Mouse (Mus musculus) cerebellum, postnatal 25 days (tissue): ENCODE results near the gene Actr3b.
"Not testable (repeated sequence)": the region's sequence is repeated elsewhere in the genome, so short reads cannot be mapped to it uniquely, and the experiment has no call there.

ENCODE experiments used
- DNase-seq, 2 experiments: peaks; one replicate each; pipeline ENCODE4 v3.0.0; 2021; ENCODE audit warnings: mixed read lengths in 2 of 2

Gene Actr3b

GRCm38 (mm10) chr5:25759460-25760409 lies at the start of gene Actr3b:
Gene Actr3b (plus strand): TSS chr5:25759997.
- DNase-seq: peak; percentile 92 to 95

DNA sequence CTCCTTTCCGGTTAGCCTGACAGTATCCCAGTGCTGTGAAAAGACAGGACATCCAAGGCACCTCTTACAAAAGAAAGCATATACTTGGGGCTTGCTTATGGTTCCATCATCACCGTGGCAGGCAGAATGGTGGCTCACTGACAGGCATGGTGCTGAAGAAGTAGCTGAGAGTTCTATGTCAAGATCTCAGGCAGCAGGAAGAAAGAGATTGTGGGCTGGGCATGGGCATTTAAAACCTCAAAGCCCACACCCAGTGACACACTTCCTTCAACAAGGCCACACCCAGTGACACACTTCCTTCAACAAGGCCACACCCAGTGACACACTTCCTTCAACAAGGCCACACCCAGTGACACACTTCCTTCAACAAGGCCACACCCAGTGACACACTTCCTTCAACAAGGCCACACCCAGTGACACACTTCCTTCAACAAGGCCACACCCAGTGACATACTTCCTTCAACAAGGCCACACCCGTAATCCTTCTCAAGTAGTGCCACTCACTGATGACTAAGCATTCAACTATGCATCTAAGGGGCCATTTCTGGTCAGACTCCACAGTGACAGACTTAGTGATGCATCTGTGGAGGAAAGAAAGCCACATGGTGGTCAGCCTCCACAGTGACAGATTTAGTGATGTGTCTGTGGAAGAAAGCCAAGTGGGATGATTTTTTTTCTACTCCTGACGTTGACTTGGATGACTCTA lies 46.6 kb upstream of the Actr3b start:
- DNase-seq: not testable (repeated sequence)

- no peak for DNase-seq
Measured at GRCm38 (mm10) chr5:25719390-25719789, 40.4 kb upstream of the Actr3b start.

DNA sequence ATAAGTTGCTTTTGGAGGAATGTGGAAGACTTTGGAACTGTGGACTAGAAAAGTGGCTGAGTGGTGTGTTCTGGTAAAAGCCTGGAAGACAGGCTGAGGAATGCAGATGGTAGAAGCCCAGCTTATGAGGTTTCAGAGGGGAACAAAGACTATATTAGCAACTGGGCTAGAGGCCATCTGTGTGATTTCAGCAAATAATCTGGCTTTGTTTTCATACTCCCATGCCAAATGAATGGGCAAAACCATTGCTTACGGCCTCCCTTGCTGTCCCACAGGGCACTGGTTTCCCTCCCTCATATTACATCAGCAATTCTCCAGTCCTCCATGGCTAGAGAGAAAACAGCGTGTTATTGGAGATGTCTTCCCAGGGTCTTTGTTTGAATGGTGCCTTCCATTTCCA lies 36.8 kb upstream of the Actr3b start:
- no peak for DNase-seq

GRCm38 (mm10) chr5:25724134-25724675 lies 35.6 kb upstream of the Actr3b start:
- DNase-seq: no peak

DNA sequence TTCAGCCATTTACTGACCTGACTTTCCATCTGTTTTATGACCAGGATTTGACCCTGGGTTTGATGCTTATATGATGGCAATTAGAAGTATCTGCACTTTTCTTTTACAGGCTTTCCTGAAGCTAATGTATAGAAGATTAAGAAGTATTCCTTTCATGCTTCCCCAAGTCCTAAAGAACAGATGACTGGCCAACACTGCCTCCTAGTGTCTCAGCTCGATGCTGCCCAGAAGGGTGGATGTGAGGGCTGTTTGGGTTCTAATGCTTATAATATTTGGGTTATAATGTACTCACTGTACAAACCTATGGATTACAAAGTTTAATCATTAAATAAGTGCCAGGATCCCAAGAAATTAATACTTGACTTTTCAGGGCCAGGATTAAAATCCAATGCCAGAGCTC lies 25.5 kb upstream of the Actr3b start:
- DNase-seq: peak; percentile 63 to 78

DNA sequence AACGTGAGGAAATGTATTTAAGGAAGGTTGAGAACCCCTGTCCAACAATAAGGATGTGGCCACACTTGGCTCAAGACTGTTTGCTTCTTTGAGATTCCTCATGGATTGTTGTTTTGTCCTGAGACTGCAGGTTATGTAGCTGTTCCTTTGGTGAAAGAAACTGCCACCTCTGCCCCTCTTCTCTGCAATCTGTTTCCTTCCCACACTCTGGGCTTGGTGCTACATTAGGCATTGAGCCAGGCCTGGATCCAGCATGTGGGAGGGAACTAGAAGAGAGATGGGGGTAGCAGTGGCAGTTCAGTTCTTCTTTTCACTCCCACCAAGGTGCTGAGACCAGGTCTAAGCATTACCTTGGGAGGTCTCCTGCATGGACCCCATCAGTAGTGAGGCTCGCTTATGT lies 23.9 kb upstream of the Actr3b start:
- no peak for DNase-seq

DNA sequence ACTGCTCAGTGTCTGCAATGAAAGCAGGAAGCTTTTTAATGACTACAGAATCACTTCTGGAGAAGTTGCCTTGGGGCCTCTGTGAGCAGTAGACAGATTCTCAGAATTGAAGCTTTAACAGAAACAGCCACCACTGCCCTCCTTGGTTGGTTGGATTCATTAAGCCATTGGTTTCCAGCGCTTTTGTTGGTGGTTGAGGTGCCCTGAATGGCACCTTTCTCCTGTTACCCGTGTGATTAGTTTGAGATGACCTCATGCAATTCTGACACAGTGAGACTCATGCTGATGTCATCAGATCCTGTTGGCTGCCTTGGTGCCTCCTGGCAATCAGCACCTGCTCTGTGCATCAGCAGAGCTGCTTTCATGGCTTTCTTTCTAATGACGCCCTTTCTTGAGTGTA lies 21.3 kb upstream of the Actr3b start:
- DNase-seq: no peak

DNA sequence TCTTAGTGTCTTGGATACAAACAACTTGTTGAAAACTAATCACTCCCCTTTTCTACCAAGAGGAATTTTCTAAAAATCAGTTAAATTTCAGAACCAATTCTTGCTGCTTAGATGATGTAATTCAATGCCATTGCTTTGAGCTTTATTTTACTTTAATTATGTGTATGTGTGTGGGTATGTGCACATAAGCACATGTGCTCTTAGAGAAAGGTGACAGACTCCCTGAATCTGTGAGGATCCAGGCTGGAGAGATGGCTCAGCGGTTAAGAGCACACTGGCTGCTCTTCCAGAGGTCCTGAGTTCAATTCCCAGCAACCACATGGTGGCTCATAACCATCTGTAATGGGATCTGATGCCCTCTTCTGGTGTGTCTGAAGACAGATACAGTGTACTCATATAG lies 20.9 kb upstream of the Actr3b start:
- DNase-seq: not testable (repeated sequence)

- DNase-seq: no peak
Measured at GRCm38 (mm10) chr5:25747904-25748303, 11.9 kb upstream of the Actr3b start.

DNA sequence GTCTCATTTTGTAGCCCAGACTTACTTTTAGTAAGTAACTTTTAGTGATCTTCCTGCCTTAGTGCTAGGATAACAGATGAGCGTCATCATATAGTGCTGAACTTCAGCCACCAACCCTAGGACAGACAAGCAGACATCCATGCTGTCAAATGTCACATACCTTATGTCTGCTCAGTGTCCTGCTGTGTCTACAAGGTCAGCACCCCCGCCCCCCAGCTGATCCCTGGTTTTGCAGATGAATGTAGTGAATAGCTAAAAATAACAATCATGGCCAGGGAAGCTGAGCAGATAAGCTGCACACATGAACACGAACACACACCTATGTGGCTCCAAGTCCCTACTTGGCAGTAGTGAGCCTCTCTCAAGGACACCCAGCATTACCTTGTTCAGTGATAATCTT lies 11.2 kb upstream of the Actr3b start:
- no peak for DNase-seq

DNA sequence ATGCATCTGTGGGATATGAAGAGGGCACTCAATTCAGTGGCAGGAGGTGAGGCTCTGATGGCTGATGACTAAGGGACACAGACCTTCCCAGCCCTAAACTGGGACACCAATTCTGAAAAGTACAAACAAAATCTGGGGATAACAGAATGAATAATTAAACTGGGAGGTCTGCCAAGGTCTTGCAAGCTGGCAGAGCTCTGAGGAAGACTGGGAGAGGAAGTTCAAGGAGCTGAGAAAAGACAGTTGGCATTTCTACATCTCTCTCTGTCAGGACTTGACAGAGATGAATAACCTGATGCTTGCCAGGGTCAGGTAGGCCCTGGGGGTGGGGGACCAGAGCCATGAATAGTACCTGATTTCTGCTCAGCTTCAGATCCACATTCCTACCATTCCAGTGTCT lies 8.2 kb upstream of the Actr3b start:
- DNase-seq: peak in 1 of 2 experiments; percentile 16

DNA sequence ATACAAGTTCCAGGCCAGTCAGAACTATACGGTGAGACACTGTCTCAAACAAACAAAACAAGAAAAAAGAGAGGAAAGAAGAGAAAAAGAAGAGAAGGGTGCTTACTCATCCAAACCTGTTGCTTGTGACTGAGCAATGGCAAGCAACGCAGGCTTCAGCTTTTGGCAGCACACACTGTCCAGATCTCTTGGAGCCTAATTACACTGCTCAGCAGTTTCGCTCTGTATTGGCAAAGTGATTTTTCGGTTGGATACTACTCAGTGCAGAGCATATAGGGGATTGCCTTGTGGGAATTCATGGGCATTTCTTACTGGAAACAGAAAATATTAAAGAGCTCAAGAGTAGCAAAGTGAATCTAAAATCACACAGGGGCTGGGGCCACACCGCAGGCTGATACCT lies 6.9 kb upstream of the Actr3b start:
- peak; percentile 39 to 41 for DNase-seq

DNA sequence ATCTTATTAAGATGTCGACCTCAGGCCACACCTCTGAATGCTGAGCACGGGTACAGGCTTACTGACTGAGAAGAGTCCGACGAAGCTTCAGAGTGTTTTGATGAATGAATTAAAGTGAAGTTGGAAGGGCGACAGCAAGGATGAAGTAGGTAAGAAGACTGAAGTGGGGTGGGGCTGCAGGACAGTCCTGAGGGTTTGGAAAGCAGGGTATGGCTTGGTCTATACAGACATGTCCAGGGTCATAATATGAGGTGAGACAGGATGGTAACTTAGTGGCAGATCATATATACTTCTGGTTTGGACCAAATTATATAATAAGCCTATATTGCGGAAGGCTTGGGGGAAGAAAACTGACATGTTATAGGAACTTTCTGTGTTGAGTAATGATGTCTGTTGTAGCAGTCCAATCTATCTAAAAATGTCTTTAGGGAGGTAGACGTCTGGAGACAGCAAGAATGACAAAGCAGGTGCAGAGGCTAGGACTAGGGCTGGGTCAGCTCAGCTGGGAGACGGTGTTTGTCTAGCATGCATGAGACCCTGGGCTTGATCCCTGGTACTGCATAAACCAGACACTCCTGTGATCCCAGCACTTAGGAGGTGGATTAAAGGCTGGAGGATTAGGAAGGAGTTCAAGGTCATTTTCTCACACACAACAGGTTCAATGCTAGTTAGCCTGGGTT lies 6.1 kb upstream of the Actr3b start:
- DNase-seq: no peak

DNA sequence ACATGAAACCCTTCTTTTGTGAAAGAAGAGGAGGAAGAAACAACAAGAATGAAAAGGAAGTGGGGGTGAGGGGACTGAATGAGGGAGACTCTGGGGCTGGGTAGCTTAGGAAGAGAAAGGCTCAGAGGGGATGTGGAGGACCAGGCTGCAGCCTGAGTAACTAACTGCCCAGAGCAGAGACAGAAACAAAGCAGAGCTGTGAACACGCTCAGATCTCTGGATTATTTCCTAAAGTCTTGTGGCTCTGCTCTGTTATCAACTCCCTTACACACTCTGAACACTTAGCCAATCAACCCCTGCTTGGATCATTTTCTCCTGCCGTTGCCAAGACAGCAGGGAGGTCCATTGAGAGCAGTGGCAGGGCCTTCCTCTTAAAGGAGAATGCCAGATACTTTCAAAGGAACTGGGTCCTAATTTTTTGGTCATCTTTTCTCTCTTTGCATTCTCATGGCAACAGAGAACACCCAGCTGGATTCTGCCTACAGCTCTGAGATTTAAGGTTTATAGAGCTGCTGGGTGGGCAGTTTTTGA lies 5.5 kb upstream of the Actr3b start:
- no peak for DNase-seq

- peak in 1 of 2 experiments; percentile 66 for DNase-seq
Measured at GRCm38 (mm10) chr5:25760410-25760832, 624 bp downstream of the Actr3b start.

GRCm38 (mm10) chr5:25760871-25761270 lies 1.1 kb downstream of the Actr3b start:
- DNase-seq: no peak

DNA sequence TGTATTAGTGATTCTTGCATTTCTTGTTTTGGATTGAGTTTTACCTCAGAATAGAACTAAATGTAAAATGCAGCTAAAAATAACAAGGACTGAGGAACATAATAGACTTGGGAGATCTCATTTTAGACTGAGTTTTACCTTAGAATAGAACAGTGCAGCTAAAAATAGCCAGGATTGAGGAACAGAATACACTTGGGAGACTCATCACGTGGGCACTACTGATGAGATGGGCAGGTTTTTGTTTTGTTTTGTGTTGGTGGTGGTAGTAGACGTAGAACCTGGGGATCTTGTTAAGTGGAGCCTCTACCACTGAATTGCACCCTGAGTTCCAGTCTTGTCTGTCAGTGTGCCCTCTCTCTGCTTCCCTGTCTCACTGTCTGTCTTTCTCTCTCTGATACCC lies 2.1 kb downstream of the Actr3b start:
- no peak for DNase-seq

DNA sequence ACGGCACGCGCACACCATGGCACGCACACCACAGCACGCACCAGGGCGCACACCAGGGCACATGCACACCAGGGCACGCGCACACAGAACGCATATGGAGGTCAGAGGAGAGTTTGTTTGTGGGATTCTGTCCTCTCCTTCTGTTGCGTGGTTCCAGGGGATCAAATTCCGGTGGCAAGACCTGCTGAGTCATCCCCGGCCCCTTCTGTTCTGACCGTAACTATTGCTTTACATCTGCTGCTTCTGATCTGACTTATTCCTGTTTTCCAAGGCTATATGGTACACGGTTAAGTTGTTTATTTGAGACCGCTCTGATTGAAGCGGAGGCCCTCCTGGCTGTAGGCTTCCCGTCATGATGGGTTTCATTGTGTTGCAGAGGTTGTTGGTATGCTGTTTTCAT lies 9.2 kb downstream of the Actr3b start:
- DNase-seq: no peak

GRCm38 (mm10) chr5:25769406-25769805 lies 9.6 kb downstream of the Actr3b start:
- no peak for DNase-seq

GRCm38 (mm10) chr5:25772456-25772855 lies 12.7 kb downstream of the Actr3b start:
- no peak for DNase-seq

- peak in 1 of 2 experiments; percentile 18 for DNase-seq
Measured at GRCm38 (mm10) chr5:25773921-25774790, 14.4 kb downstream of the Actr3b start.
